Mouse (Mus musculus): ENCODE results near the gene Igfn1. TPM values are rescaled to one million over a fixed set of nuclear protein-coding genes. Genes with fewer than 3 reads are reported as not detected.
A peak's percentile ranks its signal among the peaks of the same experiment; 100 is the strongest.

Gene Igfn1
- polyA plus RNA-seq, 1 experiment from 2014 or later = 0.17 TPM

DNA sequence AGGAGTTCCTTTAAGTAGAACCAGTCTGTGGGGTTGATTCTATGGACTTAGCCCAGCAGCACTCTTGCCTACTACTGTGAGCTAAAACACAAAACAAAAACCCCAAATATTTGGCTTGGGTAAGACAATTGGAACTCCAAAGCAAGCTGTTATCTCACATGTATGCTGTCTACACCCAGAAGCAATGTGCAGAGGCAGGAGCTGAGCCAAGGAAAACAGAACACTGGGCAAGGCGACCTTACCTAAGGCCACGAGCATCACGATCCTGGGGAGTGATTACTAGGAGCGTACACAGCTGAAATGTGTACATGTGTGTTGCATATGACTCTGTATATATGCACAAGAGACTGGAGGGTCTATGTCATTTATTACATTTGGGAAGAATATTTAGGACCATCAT, 7.4 kb upstream of the Igfn1 start:
- no peak overlapping the region for H3K4me3 ChIP-seq (ENCODE audit: low read length)
- no peak overlapping the region for H3K4me2 ChIP-seq (replicated peaks; ENCODE audit: low read depth, low read length)
- H3K36me3 ChIP-seq (ENCODE audit: insufficient read depth, low read length) = no peaks in the 10 kb centered on the region
- peaks cover 10% of the 10 kb centered on the region; the same call in 1 of the 2 replicates for H3K4me1 ChIP-seq (ENCODE audit: insufficient read depth, low read length)
- 66% methylated on average over 4 of the region's 4 CpGs for WGBS
- no peak for ATAC-seq (ENCODE audit: low FRiP score, low TSS enrichment)
- H3K9ac ChIP-seq (replicated peaks; ENCODE audit: low read length) = no peak overlapping the region
- H3K9me3 ChIP-seq (ENCODE audit: low read length) = no peaks in the 10 kb centered on the region
- H3K27ac ChIP-seq (ENCODE audit: low read length) = no peak overlapping the region
- H3K27me3 ChIP-seq (ENCODE audit: insufficient read depth, low read length) = no peaks in the 10 kb centered on the region

DNA sequence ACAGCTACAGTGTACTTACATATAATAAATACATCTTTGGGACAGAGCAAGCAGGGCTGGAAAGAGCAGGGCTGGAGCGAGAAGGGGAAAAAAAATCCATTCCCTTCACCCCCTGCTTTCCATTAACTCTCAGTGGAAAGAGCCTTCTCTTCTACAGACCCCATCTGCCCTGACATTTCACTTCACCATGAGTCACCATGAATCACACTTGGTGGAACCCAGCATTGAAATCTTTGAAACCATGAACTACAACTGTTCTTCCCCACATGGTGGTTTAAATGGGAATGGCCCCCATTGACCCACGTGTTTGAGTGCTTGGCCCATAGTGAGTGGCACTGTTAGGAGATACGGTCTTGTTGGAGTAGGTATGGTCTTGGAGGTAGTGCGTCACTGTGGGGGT, 4.1 kb upstream of the Igfn1 start:
- no peak overlapping the region for H3K4me2 ChIP-seq (replicated peaks; ENCODE audit: low read depth, low read length)
- 88% methylated on average over 4 of the region's 4 CpGs for WGBS
- ATAC-seq (ENCODE audit: low FRiP score, low TSS enrichment) = no peak

DNA sequence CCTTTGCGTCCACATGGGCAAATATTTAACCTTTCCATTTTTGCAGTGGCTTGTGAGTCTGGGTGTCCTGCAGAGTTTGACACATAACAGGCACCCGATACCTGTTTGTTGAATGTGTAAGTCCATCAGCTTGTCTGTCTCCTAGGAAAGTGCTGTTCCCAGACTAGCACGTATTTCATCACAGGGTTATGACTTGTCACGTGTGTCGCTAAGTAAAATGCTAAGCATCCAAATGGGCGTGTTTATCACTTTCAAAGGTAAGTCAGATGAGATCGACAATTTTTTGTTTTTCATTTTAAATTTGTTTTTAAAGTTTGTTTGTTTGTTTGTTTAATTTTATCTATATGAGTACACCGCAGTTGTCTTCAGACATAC, 2.0 kb upstream of the Igfn1 start:
- Histone ChIP-seq H3K27me3 (ENCODE audit: insufficient read depth, low read length) (peaks cover 2% of the 10 kb centered on the region; the same call in 1 of the 2 replicates), H3K9ac (replicated peaks; ENCODE audit: low read length) (no peak overlapping the region), H3K4me2 (replicated peaks; ENCODE audit: low read depth, low read length) (peak overlapping the region; percentile 89), H3K4me1 (ENCODE audit: insufficient read depth, low read length) (peaks cover 18% of the 10 kb centered on the region), H3K9me3 (ENCODE audit: low read length) (no peaks in the 10 kb centered on the region), H3K36me3 (ENCODE audit: insufficient read depth, low read length) (no peaks in the 10 kb centered on the region), H3K4me3 (ENCODE audit: low read length) (peak overlapping the region; percentile 54), H3K27ac (ENCODE audit: low read length) (no peak overlapping the region)
- 21% methylated on average over 8 of the region's 8 CpGs for WGBS
- peak; percentile 21; the same call in 1 of the 2 replicates for ATAC-seq (ENCODE audit: low FRiP score, low TSS enrichment)

More for the DNA sequence above, 4.1 kb upstream of the Igfn1 start:
- Histone ChIP-seq H3K9ac (replicated peaks; ENCODE audit: low read length) (no peak overlapping the region), H3K9me3 (ENCODE audit: low read length) (no peaks in the 10 kb centered on the region), H3K27me3 (ENCODE audit: insufficient read depth, low read length) (peaks cover 2% of the 10 kb centered on the region; the same call in 1 of the 2 replicates), H3K4me1 (ENCODE audit: insufficient read depth, low read length) (peaks cover 18% of the 10 kb centered on the region), H3K27ac (ENCODE audit: low read length) (no peak overlapping the region), H3K4me3 (ENCODE audit: low read length) (no peak overlapping the region), H3K36me3 (ENCODE audit: insufficient read depth, low read length) (no peaks in the 10 kb centered on the region)

DNA sequence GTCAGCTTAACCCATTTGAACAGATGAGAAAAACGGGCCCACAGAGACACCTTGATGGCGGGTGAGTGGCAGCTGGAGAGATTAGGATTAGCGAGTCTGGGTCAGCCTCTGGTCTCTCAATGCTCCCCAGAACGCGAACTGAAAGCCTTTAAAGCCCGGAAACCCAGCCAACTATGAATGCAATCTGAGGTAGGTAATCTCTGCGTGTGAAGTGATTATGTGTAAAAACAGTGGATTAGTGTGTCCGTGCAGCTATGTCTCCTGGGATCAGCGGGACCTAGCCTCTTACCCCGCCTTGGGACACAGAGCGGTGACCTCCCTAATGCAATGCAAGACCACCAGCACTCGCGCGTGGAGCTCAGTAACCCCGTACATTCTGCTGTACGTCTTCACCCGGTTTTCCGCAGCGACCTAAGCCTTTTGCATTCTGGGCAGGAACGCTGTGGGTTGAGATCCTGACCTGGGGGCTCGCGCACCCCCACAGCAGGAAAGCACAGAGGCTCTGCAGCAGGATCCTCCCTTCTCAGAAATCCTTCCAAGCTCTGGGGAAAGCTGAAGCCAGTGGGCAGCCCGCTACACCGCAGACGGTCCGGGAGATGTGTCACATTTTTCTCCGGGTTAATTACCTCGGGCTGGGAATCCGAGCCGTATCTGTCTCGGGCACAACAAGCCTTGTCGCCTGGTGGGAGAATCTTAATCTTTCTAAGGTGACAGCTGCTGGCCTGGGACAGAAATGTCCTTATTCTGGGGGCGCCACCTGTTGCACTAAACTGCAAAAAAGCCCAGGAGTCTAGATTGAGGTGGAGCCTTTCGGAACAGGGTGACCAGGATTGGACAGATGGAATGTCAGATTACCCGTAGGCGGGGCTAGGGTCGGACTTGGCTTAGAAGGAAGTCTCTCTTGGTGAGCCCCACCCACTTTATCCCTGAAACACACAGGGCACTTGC, 1.3 kb upstream of the Igfn1 start, which contains the start of gene Tmem9:
Gene Tmem9, plus strand, starts transcription at position 940 of the 948 bp plus-strand sequence.
- Histone ChIP-seq H3K4me1 (ENCODE audit: insufficient read depth, low read length) (peaks cover 18% of the 10 kb centered on the region), H3K4me3 (ENCODE audit: low read length) (peak within 1 kb of the TSS; percentile 54), H3K27me3 (ENCODE audit: insufficient read depth, low read length) (peaks cover 2% of the 10 kb centered on the region; the same call in 1 of the 2 replicates), H3K4me2 (replicated peaks; ENCODE audit: low read depth, low read length) (peak within 1 kb of the TSS; percentile 89), H3K9me3 (ENCODE audit: low read length) (no peaks in the 10 kb centered on the region), H3K9ac (replicated peaks; ENCODE audit: low read length) (peak within 1 kb of the TSS; percentile 66), H3K36me3 (ENCODE audit: insufficient read depth, low read length) (no peaks in the 10 kb centered on the region), H3K27ac (ENCODE audit: low read length) (peak within 1 kb of the TSS; percentile 52; the same call in 1 of the 2 replicates)
- ATAC-seq (ENCODE audit: low FRiP score, low TSS enrichment) = peak; percentile 94
- 4% methylated on average over 37 of the region's 37 CpGs for WGBS

DNA sequence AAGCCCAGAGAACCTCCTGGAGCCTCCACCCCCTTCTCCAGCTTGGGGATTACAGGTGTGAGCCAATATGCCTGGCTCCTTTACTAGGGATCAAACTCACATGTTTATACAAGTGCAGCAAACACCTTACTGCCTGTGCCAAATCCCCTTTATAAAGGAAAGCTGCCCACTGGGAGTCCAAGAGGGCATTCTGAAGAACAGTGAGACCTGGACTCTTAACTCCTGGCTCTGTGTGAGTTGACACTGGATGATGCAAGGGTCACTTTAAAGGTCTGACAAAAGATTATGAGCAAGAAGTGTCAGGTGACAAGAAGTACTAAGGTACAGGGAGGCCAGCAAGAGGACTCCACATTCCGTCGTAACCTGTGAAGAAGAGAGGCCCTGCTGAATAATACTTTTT, 4.7 kb downstream of the Igfn1 start:
- no peaks in the 10 kb centered on the region for H3K9me3 ChIP-seq (ENCODE audit: low read length)
- H3K36me3 ChIP-seq (ENCODE audit: insufficient read depth, low read length) = no peaks in the 10 kb centered on the region
- H3K27me3 ChIP-seq (ENCODE audit: insufficient read depth, low read length) = 0 out of 2 replicates have a peak, but pooled peaks cover 2% of the 10 kb centered on the region
- WGBS = 70% methylated on average over 2 of the region's 2 CpGs
- no peak overlapping the region for H3K4me3 ChIP-seq (ENCODE audit: low read length)
- H3K27ac ChIP-seq (ENCODE audit: low read length) = no peak overlapping the region
- no peak overlapping the region for H3K4me2 ChIP-seq (replicated peaks; ENCODE audit: low read depth, low read length)
- no peaks in the 10 kb centered on the region for H3K4me1 ChIP-seq (ENCODE audit: insufficient read depth, low read length)
- no peak; the same call in 1 of the 2 replicates for ATAC-seq (ENCODE audit: low FRiP score, low TSS enrichment)
- no peak overlapping the region for H3K9ac ChIP-seq (replicated peaks; ENCODE audit: low read length)

DNA sequence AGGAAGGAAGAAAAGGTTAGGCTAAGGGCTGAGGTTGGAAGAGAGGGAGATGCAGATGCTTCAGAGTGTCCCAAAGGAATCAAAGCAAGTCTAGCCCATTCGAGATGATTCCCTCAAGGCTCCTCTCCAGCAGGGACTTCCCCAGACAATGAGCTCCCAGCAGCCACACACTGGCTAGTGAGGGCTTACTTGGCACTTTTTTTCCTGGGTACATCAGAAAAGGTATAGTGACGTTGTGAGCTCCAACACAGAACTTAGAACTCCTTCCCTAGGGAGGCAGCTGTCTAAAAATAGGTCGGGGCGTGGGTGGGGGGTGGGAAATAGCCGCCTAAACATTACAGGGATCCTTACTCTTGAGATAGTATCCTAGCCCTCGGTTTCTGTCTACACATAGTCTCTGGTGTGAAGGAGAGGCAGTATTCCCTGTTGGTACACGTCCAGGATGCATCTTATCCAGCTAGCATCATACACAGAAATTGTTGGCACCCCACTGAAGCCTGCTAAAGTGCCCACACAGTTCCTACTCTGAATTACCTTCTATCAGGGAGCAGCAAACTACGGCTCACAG, 6.3 kb downstream of the Igfn1 start:
- Histone ChIP-seq H3K36me3 (ENCODE audit: insufficient read depth, low read length) (no peaks in the 10 kb centered on the region), H3K27me3 (ENCODE audit: insufficient read depth, low read length) (0 out of 2 replicates have a peak, but pooled peaks cover 2% of the 10 kb centered on the region), H3K4me1 (ENCODE audit: insufficient read depth, low read length) (no peaks in the 10 kb centered on the region), H3K9me3 (ENCODE audit: low read length) (no peaks in the 10 kb centered on the region), H3K4me3 (ENCODE audit: low read length) (no peak overlapping the region), H3K4me2 (replicated peaks; ENCODE audit: low read depth, low read length) (no peak overlapping the region), H3K27ac (ENCODE audit: low read length) (no peak overlapping the region), H3K9ac (replicated peaks; ENCODE audit: low read length) (no peak overlapping the region)
- no peak for ATAC-seq (ENCODE audit: low FRiP score, low TSS enrichment)
- 57% methylated on average over 8 of the region's 8 CpGs for WGBS

DNA sequence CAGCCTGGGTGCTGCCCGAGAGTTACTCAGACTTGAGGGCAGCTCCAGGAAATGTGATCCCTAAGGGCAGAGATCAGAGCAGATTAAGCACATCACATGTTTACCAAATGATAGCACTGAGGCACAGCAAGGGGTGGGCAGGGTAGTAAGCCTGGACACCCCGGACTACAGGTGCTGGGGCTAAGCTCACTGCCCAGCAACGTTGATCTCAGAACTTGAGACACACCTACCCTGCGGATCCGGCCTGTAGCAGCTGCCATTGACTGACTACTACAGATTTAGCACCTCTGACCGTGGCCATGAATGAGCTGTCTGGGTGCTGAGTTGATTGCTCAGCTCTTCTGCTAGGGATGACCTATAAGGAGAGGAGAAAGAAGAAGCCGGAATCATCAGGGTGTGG, 8.6 kb downstream of the Igfn1 start:
- Histone ChIP-seq H3K4me2 (replicated peaks; ENCODE audit: low read depth, low read length) (no peak overlapping the region), H3K36me3 (ENCODE audit: insufficient read depth, low read length) (no peaks in the 10 kb centered on the region), H3K9ac (replicated peaks; ENCODE audit: low read length) (no peak overlapping the region), H3K9me3 (ENCODE audit: low read length) (no peaks in the 10 kb centered on the region), H3K4me1 (ENCODE audit: insufficient read depth, low read length) (no peaks in the 10 kb centered on the region), H3K27ac (ENCODE audit: low read length) (no peak overlapping the region), H3K27me3 (ENCODE audit: insufficient read depth, low read length) (0 out of 2 replicates have a peak, but pooled peaks cover 2% of the 10 kb centered on the region), H3K4me3 (ENCODE audit: low read length) (no peak overlapping the region)
- no peak for ATAC-seq (ENCODE audit: low FRiP score, low TSS enrichment)
- 40% methylated on average over 7 of the region's 7 CpGs for WGBS

DNA sequence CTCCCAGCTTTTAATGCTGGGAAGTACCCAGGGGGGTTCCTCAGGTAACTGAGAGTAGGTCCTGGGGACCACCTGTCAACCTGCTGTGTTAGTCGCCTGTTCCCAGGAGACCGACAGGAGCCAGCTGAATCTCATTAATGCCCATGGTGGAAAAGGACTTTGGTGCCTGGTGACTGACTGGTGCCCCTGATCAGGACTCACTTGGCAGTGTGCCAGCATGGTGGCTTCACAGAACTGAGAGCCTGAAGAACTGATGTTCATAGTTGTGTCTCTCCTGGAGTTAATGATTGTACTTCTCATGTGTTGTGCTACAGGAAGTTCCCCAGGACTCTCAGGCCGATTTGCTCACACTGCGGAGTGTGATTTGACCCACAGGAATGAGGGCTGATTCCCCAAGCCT, 12.7 kb downstream of the Igfn1 start:
- no peaks in the 10 kb centered on the region for H3K9me3 ChIP-seq (ENCODE audit: low read length)
- no peaks in the 10 kb centered on the region for H3K27me3 ChIP-seq (ENCODE audit: insufficient read depth, low read length)
- no peak overlapping the region for H3K27ac ChIP-seq (ENCODE audit: low read length)
- no peak overlapping the region for H3K4me2 ChIP-seq (replicated peaks; ENCODE audit: low read depth, low read length)
- H3K4me1 ChIP-seq (ENCODE audit: insufficient read depth, low read length) = no peaks in the 10 kb centered on the region
- H3K9ac ChIP-seq (replicated peaks; ENCODE audit: low read length) = no peak overlapping the region
- WGBS = 80% methylated on average over 4 of the region's 4 CpGs
- H3K4me3 ChIP-seq (ENCODE audit: low read length) = no peak overlapping the region
- no peaks in the 10 kb centered on the region for H3K36me3 ChIP-seq (ENCODE audit: insufficient read depth, low read length)
- no peak for ATAC-seq (ENCODE audit: low FRiP score, low TSS enrichment)

DNA sequence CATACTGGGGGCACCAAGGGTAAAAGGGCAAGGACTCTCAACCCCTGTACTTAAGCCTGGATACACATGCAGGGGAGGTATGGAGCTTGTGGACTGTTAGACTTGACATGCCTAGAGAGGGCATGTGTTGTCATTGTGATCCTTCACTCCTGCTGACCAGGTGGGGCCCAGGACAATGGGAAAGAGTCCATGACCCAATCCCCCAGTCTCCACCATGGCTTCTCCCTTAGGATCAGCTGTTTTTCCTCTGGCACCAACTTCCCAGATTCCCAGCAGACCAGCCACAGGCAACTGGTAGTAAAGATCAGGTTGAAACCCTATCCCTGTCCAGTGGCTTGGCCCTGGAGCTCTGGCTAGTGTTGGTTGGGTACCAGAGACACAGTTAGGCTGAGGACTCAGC, 16.3 kb downstream of the Igfn1 start:
- no peak for ATAC-seq (ENCODE audit: low FRiP score, low TSS enrichment)
- Histone ChIP-seq H3K9ac (replicated peaks; ENCODE audit: low read length) (no peak overlapping the region), H3K4me1 (ENCODE audit: insufficient read depth, low read length) (no peaks in the 10 kb centered on the region), H3K4me2 (replicated peaks; ENCODE audit: low read depth, low read length) (no peak overlapping the region), H3K4me3 (ENCODE audit: low read length) (no peak overlapping the region), H3K9me3 (ENCODE audit: low read length) (no peaks in the 10 kb centered on the region), H3K27ac (ENCODE audit: low read length) (no peak overlapping the region), H3K36me3 (ENCODE audit: insufficient read depth, low read length) (no peaks in the 10 kb centered on the region), H3K27me3 (ENCODE audit: insufficient read depth, low read length) (no peaks in the 10 kb centered on the region)

DNA sequence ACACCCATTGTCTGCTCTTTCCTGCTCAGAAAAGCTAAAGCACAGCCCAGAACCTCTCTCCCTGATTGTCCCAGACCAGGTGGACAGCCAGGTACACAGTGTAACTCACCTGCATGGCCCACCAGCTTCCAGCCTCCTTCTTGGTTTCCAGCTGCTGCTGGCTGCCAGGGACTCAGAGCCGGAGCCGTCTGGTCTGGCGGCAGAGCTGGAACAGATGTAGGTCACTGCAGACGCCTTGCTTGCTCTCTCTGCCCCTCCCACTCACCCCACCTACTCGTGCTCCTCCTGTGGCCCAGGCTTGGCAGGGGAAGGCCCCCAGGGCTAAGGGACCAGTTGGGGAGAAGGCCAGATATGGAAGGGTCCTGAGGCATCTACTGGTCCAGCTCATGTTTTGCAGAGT, 22.0 kb downstream of the Igfn1 start:
- WGBS = 19% methylated on average over 5 of the region's 5 CpGs
- Histone ChIP-seq H3K36me3 (ENCODE audit: insufficient read depth, low read length) (no peaks in the 10 kb centered on the region), H3K27ac (ENCODE audit: low read length) (no peak overlapping the region), H3K4me1 (ENCODE audit: insufficient read depth, low read length) (peaks cover 8% of the 10 kb centered on the region; the same call in 1 of the 2 replicates), H3K9me3 (ENCODE audit: low read length) (no peaks in the 10 kb centered on the region), H3K9ac (replicated peaks; ENCODE audit: low read length) (no peak overlapping the region), H3K4me3 (ENCODE audit: low read length) (no peak overlapping the region), H3K27me3 (ENCODE audit: insufficient read depth, low read length) (no peaks in the 10 kb centered on the region), H3K4me2 (replicated peaks; ENCODE audit: low read depth, low read length) (no peak overlapping the region)
- ATAC-seq (ENCODE audit: low FRiP score, low TSS enrichment) = peak; percentile 59; the same call in 1 of the 2 replicates

Measured in kidney, embryonic 16.5 days (tissue).